18 mouse cellular contexts compared by ENCODE assay signal in genomic region chr2:14996036-14996435, GRCm38 (mm10).
"Had no signal": no experiment of that assay in that cellular context is flagged by ENCODE, and none has a peak within 500 bp of the region (broad histone marks: within the 10 kb centered on the region; RNA-seq: fewer than 3 reads in every experiment).

No protein-coding gene starts in this region.

- ATAC-seq: liver, postnatal 0 days; lung, postnatal 0 days; midbrain, embryonic 16.5 days had no signal

- DNase-seq: liver, postnatal 0 days; lung, adult 2 months; lung, postnatal 14 days; lung, postnatal 36 days; midbrain, embryonic 14.5 days; right cerebral cortex, postnatal 25 days; thymus, adult 2 months; thymus, postnatal 25 days; thymus, postnatal 4 days had no signal

- H3K4me3 ChIP-seq: lung, embryonic 15.5 days; megakaryocyte, embryonic 14.5 days; midbrain, embryonic 12.5 days; neural tube, embryonic 12.5 days; stomach, embryonic 15.5 days had no signal

- H3K4me1 ChIP-seq: lung, embryonic 15.5 days; megakaryocyte, embryonic 14.5 days; midbrain, embryonic 12.5 days; neural tube, embryonic 12.5 days; stomach, embryonic 15.5 days had no signal

- H3K9ac ChIP-seq: liver, postnatal 0 days; lung, embryonic 15.5 days; midbrain, embryonic 12.5 days; neural tube, embryonic 12.5 days; stomach, embryonic 15.5 days had no signal

- H3K9me3 ChIP-seq: lung, embryonic 15.5 days; megakaryocyte, embryonic 14.5 days; midbrain, embryonic 12.5 days; neural tube, embryonic 12.5 days; stomach, embryonic 15.5 days had no signal

- H3K27ac ChIP-seq: lung, embryonic 15.5 days; macrophage; midbrain, embryonic 12.5 days; neural tube, embryonic 12.5 days; stomach, embryonic 15.5 days; stomach, postnatal 0 days had no signal

- H3K4me2 ChIP-seq: lung, embryonic 15.5 days; midbrain, embryonic 12.5 days; neural tube, embryonic 12.5 days; stomach, embryonic 15.5 days had no signal

- H3K36me3 ChIP-seq: lung, embryonic 15.5 days; neural tube, embryonic 12.5 days; stomach, embryonic 15.5 days had no signal

- H3K27me3 ChIP-seq: lung, embryonic 15.5 days; megakaryocyte, embryonic 14.5 days; midbrain, embryonic 12.5 days; neural tube, embryonic 12.5 days; stomach, embryonic 15.5 days had no signal
